Mouse (Mus musculus): Measurements from ENCODE around the gene Cbx7. TPM values are rescaled to one million over a fixed set of nuclear protein-coding genes. Genes with fewer than 3 reads are reported as not detected.

Cbx7 gene
- total and polyA plus RNA-seq, 3 experiments: 8.1 to 12.4 (median 12.1) TPM

DNA sequence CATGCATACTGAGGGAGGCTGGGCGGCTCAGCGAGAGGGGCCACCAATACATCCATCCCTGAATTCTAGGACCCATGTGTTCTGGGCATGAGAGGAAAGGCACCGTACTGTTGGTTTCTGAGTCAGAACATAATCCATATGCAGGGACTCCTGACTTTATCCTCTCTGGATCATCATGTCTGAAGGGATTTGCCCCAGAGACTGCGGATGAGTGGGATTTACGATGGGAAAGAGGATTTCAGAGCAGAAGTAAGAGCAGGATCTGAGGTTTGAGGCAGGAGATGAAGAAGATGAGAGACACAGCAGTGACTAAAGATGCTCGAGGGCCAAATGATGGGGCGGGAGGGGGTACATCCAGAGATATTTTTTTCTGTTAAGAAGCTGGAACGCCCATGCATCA lies 97.4 kb downstream of the Cbx7 start:
- no peaks in the 10 kb centered on the region for H3K27me3 ChIP-seq (replicated peaks)
- H3K4me2 ChIP-seq (ENCODE audit: insufficient read depth, low read depth, poor library complexity, severe bottlenecking): no peak overlapping the region
- H3K36me3 ChIP-seq (replicated peaks in 1 of 2; ENCODE audit: control insufficient read depth in 1 of 2, insufficient read depth in 1 of 2, low read length in 1 of 2): no peaks in the 10 kb centered on the region
- TF ChIP-seq MXI1 (IDR thresholded peaks at IDR 0.05; ENCODE audit: low read depth, low read length): no peak
- TF ChIP-seq TCF12 (IDR thresholded peaks at IDR 0.05; ENCODE audit: low read depth, low read length): no peak
- TF ChIP-seq SIN3A (IDR thresholded peaks at IDR 0.05; ENCODE audit: low read length): no peak
- no peak for TF ChIP-seq NELFE (IDR thresholded peaks at IDR 0.05; ENCODE audit: low read depth, low read length)
- TF ChIP-seq KAT2A (IDR thresholded peaks at IDR 0.05; ENCODE audit: insufficient replicate concordance, low read length): no peak
- no peak for TF ChIP-seq CTCF (conservative IDR thresholded peaks at IDR 0.05 in 1 of 2, IDR thresholded peaks at IDR 0.05 in 1 of 2; ENCODE audit: low read depth in 2 of 2, low read length in 2 of 2)
- no peak for TF ChIP-seq E2F4 (IDR thresholded peaks at IDR 0.05; ENCODE audit: insufficient replicate concordance, low read depth, low read length)
- TF ChIP-seq MAZ (IDR thresholded peaks at IDR 0.05; ENCODE audit: low read depth, low read length): no peak
- no peak for TF ChIP-seq USF1 (IDR thresholded peaks at IDR 0.05; ENCODE audit: low read depth, low read length)
- no peak for TF ChIP-seq SMC3 (IDR thresholded peaks at IDR 0.05; ENCODE audit: low read depth, low read length)
- TF ChIP-seq JUN (IDR thresholded peaks at IDR 0.05; ENCODE audit: insufficient read depth, low read depth, low read length): no peak
- no peak for TF ChIP-seq PAX5 (IDR thresholded peaks at IDR 0.05; ENCODE audit: low read length)
- no peak for TF ChIP-seq HCFC1 (IDR thresholded peaks at IDR 0.05; ENCODE audit: low read depth, low read length)
- TF ChIP-seq ZKSCAN1 (IDR thresholded peaks at IDR 0.05; ENCODE audit: borderline replicate concordance, low read depth, low read length): no peak
- TF ChIP-seq ZMIZ1 (IDR thresholded peaks at IDR 0.05; ENCODE audit: low read depth, low read length): no peak
- no peak for TF ChIP-seq CHD2 (IDR thresholded peaks at IDR 0.05; ENCODE audit: low read length)
- TF ChIP-seq ETS1 (conservative IDR thresholded peaks at IDR 0.05; ENCODE audit: low read depth, low read length): no peak
- no peak for TF ChIP-seq MAX (IDR thresholded peaks at IDR 0.05; ENCODE audit: low read length)
- no peak for TF ChIP-seq CHD1 (IDR thresholded peaks at IDR 0.05; ENCODE audit: low read depth, low read length)
- no peak for TF ChIP-seq ZNF384 (IDR thresholded peaks at IDR 0.05; ENCODE audit: low read depth, low read length)
- in situ Hi-C loops (cut with MboI; ENCODE audit: low pct_ligation_motif_present, low pct_unique_long_range_greater_than_20kb, low sequenced_read_pairs) (no loop called here), dilution Hi-C loops (cut with MboI; ENCODE audit: extremely low pct_ligation_motif_present, extremely low pct_unique_long_range_greater_than_20kb, low sequenced_read_pairs) (no loop called here)
- H3K9me3 ChIP-seq (replicated peaks; ENCODE audit: low read length): peaks cover 8% of the 10 kb centered on the region
- no peaks in the 10 kb centered on the region for H3K79me2 ChIP-seq (replicated peaks; ENCODE audit: control insufficient read depth, extremely low read depth, insufficient read depth, poor library complexity, severe bottlenecking)
- peaks cover 0 to 4% of the 10 kb centered on the region in 2 experiments; a peak in 1 of 4 replicates for H3K4me1 ChIP-seq (ENCODE audit: control insufficient read depth in 1 of 2, insufficient read depth in 2 of 2)
- no peak overlapping the region for H3K9ac ChIP-seq (ENCODE audit: insufficient read depth, low read depth)
- no peak overlapping the region for H3K4me3 ChIP-seq (replicated peaks in 1 of 3; ENCODE audit: low read depth in 2 of 3, low read length in 2 of 3, poor library complexity in 1 of 3)
- H3K27ac ChIP-seq (ENCODE audit: insufficient read depth, low read depth): no peak overlapping the region
- no peak for DNase-seq (ENCODE audit: extremely low read depth)

DNA sequence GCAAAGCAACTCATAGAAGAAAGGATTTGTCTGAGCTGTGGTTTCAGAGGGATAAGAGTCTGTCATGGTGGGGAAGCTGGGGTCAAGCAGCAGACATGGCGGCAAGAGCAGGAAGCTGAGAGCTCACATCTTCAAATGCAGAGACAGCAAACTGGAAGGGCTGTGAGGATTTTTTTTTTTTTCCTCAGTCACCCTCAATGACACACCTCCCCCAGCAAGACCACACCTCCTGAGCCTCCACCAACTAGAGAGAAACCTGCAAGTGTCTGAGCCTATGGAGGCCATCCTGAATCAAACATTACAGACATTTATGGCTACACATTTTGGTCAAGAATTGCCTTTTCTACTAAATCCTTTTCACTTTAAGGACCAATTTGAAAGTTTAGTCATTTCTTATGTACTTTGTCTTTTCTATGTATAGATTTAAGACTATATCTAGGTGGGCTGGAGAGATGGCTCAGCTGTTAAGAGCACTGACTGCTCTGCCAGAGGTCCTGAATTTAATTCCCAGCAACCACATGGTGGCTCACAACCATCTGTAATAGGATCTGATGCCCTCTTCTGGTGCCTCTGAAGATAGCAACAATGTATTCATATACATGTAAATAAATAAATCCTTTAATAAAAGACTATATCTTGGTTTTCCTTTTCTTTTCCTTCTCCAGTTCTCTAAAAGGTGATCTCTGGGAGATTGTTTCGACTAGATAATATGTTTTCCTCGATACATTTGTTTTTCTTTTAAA lies 103.5 kb downstream of the Cbx7 start:
- in situ Hi-C loops (cut with MboI; ENCODE audit: low pct_ligation_motif_present, low pct_unique_long_range_greater_than_20kb, low sequenced_read_pairs) (no loop called here), dilution Hi-C loops (cut with MboI; ENCODE audit: extremely low pct_ligation_motif_present, extremely low pct_unique_long_range_greater_than_20kb, low sequenced_read_pairs) (no loop called here)
- no peak for DNase-seq (ENCODE audit: extremely low read depth)
- Histone ChIP-seq H3K4me1 (ENCODE audit: control insufficient read depth in 1 of 2, insufficient read depth in 2 of 2) (no peaks in the 10 kb centered on the region), H3K4me3 (replicated peaks in 1 of 3; ENCODE audit: low read depth in 2 of 3, low read length in 2 of 3, poor library complexity in 1 of 3) (no peak overlapping the region), H3K27me3 (replicated peaks) (no peaks in the 10 kb centered on the region), H3K9me3 (replicated peaks; ENCODE audit: low read length) (peaks cover 6% of the 10 kb centered on the region), H3K9ac (ENCODE audit: insufficient read depth, low read depth) (no peak overlapping the region), H3K27ac (ENCODE audit: insufficient read depth, low read depth) (no peak overlapping the region), H3K79me2 (replicated peaks; ENCODE audit: control insufficient read depth, extremely low read depth, insufficient read depth, poor library complexity, severe bottlenecking) (no peaks in the 10 kb centered on the region), H3K4me2 (ENCODE audit: insufficient read depth, low read depth, poor library complexity, severe bottlenecking) (no peak overlapping the region), H3K36me3 (replicated peaks in 1 of 2; ENCODE audit: control insufficient read depth in 1 of 2, insufficient read depth in 1 of 2, low read length in 1 of 2) (no peaks in the 10 kb centered on the region)
- TF ChIP-seq KAT2A (IDR thresholded peaks at IDR 0.05; ENCODE audit: insufficient replicate concordance, low read length): no peak
- TF ChIP-seq MEF2A (IDR thresholded peaks at IDR 0.05; ENCODE audit: borderline replicate concordance, low read depth, low read length): no peak
- no peak for TF ChIP-seq ZNF384 (IDR thresholded peaks at IDR 0.05; ENCODE audit: low read depth, low read length)
- TF ChIP-seq USF2 (conservative IDR thresholded peaks at IDR 0.05; ENCODE audit: low read depth, low read length): no peak
- no peak for TF ChIP-seq UBTF (IDR thresholded peaks at IDR 0.05; ENCODE audit: low read depth, low read length)
- peak in 1 of 2 experiments; percentile 45; a peak in 2 of 4 replicates for TF ChIP-seq CTCF (conservative IDR thresholded peaks at IDR 0.05 in 1 of 2, IDR thresholded peaks at IDR 0.05 in 1 of 2; ENCODE audit: low read depth in 2 of 2, low read length in 2 of 2)
